Mouse (Mus musculus) lung, postnatal 0 days (tissue): ENCODE measurements around the gene Rrad. TPM values are rescaled to one million over a fixed set of nuclear protein-coding genes. Genes with fewer than 3 reads are reported as not detected.
A peak's percentile ranks its signal among the peaks of the same experiment; 100 is the strongest.

Experiments
- ATAC-seq: fragments of 200-750 bp; cut with Nextera tagmentation; 2 replicates; pipeline ENCODE4 v1.8.0; 2017; ENCODE audit warnings: moderate library complexity
- DNase-seq: peaks from one replicate; pipeline ENCODE4 v3.0.0-alpha.2; 2016; ENCODE audit warnings: low spot score
- H3K27ac ChIP-seq: fragments of 300-500 bp; sonication (generic); 2 replicates; pipeline ENCODE4 v1.5.1; 2014; ENCODE audit warnings: antibody characterized with exemption, mild to moderate bottlenecking, low read length, mixed read lengths
- H3K27me3 ChIP-seq: fragments of 300-500 bp; sonication (generic); replicated peaks from 2 replicates; pipeline ENCODE4 v1.6.1; 2014; ENCODE audit warnings: low read length, mixed read lengths; ENCODE audit not compliant: insufficient read depth
- H3K36me3 ChIP-seq: fragments of 300-500 bp; sonication (generic); 2 replicates; pipeline ENCODE4 v1.6.1; 2014; ENCODE audit warnings: low read length, mixed read lengths; ENCODE audit not compliant: insufficient read depth
- H3K4me1 ChIP-seq: fragments of 300-500 bp; sonication (generic); 2 replicates; pipeline ENCODE4 v1.6.1; 2014; ENCODE audit warnings: antibody characterized with exemption, low read depth, low read length, mixed read lengths; ENCODE audit not compliant: insufficient read depth
- H3K4me2 ChIP-seq: fragments of 300-500 bp; sonication (generic); replicated peaks from 2 replicates; pipeline ENCODE4 v1.6.1; 2014; ENCODE audit warnings: low read depth, mild to moderate bottlenecking, low read length, moderate library complexity, mixed read lengths
- H3K4me3 ChIP-seq: fragments of 300-500 bp; sonication (generic); 2 replicates; pipeline ENCODE4 v1.5.1; 2014; ENCODE audit warnings: low read depth, low read length
- H3K9ac ChIP-seq: fragments of 300-500 bp; sonication (generic); replicated peaks from 2 replicates; pipeline ENCODE4 v1.6.1; 2014; ENCODE audit warnings: low read depth, mild to moderate bottlenecking
- H3K9me3 ChIP-seq: fragments of 300-500 bp; sonication (generic); 2 replicates; pipeline ENCODE4 v1.6.1; 2016; ENCODE audit warnings: low read length, mixed read lengths
- CTCF ChIP-seq: IDR thresholded peaks from 2 replicates; pipeline ENCODE4 v1.5.1; 2016; ENCODE audit warnings: antibody characterized with exemption, mild to moderate bottlenecking
- EP300 ChIP-seq: IDR thresholded peaks from 2 replicates; pipeline ENCODE4 v1.6.1; 2016; ENCODE audit warnings: antibody characterized with exemption, mild to moderate bottlenecking, control low read depth
- WGBS: fragments of 180-500 bp; shearing (Covaris S2); extraction: QIAGEN DNeasy Blood & Tissue Kit; methylation state at CpG from one replicate; pipeline ENCODE4 v1.1.7; 2014; 5-methylcytosine and 5-hydroxymethylcytosine counted together
- polyA plus RNA-seq: library from polyadenylated mRNA; unstranded; fragments of >200 nt; fragmentation: Nextera tagmentation; extraction: Ambion mirVana; gene quantifications from 2 replicates; pipeline ENCODE4 v1.2.1, GENCODE M21; 2015

Gene Rrad
- polyA plus RNA-seq, 1 experiment from 2014 or later: 22.6 TPM

GRCm38 (mm10) chr8:104598496-104598895 is 32.6 kb downstream of the Rrad start:
- DNase-seq (no peak), ATAC-seq (no peak)
- H3K36me3 ChIP-seq: peaks cover 14% of the 10 kb centered on the region
- no peaks in the 10 kb centered on the region for H3K27me3 ChIP-seq
- no peaks in the 10 kb centered on the region for H3K9me3 ChIP-seq
- H3K27ac ChIP-seq: no peak overlapping the region
- 37% methylated on average over 6 of the region's 6 CpGs for WGBS
- H3K4me1 ChIP-seq: no peaks in the 10 kb centered on the region
- no peak overlapping the region for H3K4me3 ChIP-seq
- TF ChIP-seq EP300 (no peak), CTCF (no peak)
- H3K4me2 ChIP-seq: no peak overlapping the region
- H3K9ac ChIP-seq: no peak overlapping the region

GRCm38 (mm10) chr8:104597656-104598055 is 33.5 kb downstream of the Rrad start:
- H3K4me2 ChIP-seq: no peak overlapping the region
- no peak for TF ChIP-seq EP300
- no peak for TF ChIP-seq CTCF
- peaks cover 14% of the 10 kb centered on the region for H3K36me3 ChIP-seq
- H3K27ac ChIP-seq: no peak overlapping the region
- no peak overlapping the region for H3K9ac ChIP-seq
- DNase-seq (no peak), ATAC-seq (no peak)
- no peaks in the 10 kb centered on the region for H3K27me3 ChIP-seq
- H3K9me3 ChIP-seq: no peaks in the 10 kb centered on the region
- 70% methylated on average over 6 of the region's 6 CpGs for WGBS
- H3K4me3 ChIP-seq: no peak overlapping the region
- H3K4me1 ChIP-seq: no peaks in the 10 kb centered on the region

- peaks cover 14% of the 10 kb centered on the region for H3K36me3 ChIP-seq
- 79% methylated on average over 21 of the region's 21 CpGs for WGBS
- no peak for ATAC-seq
- H3K27ac ChIP-seq: no peak overlapping the region
- no peak for DNase-seq
- TF ChIP-seq CTCF (no peak), EP300 (no peak)
- H3K27me3 ChIP-seq: no peaks in the 10 kb centered on the region
- H3K4me1 ChIP-seq: peaks cover 4% of the 10 kb centered on the region; the same call in 1 of the 2 replicates
- H3K4me3 ChIP-seq: no peak overlapping the region
- no peak overlapping the region for H3K9ac ChIP-seq
- H3K9me3 ChIP-seq: no peaks in the 10 kb centered on the region
- H3K4me2 ChIP-seq: no peak overlapping the region
Observed at GRCm38 (mm10) chr8:104595773-104596536, 35.2 kb downstream of the Rrad start.

- Histone ChIP-seq H3K4me1 (peaks cover 7% of the 10 kb centered on the region; the same call in 1 of the 2 replicates), H3K36me3 (peaks cover 14% of the 10 kb centered on the region), H3K27me3 (no peaks in the 10 kb centered on the region), H3K4me2 (no peak overlapping the region), H3K27ac (no peak overlapping the region), H3K4me3 (no peak overlapping the region), H3K9ac (no peak overlapping the region), H3K9me3 (no peaks in the 10 kb centered on the region)
- TF ChIP-seq CTCF: no peak
- no peak for TF ChIP-seq EP300
- no peak for DNase-seq
- ATAC-seq: no peak
- 92% methylated on average over 19 of the region's 19 CpGs for WGBS
Observed at GRCm38 (mm10) chr8:104594611-104595362, 36.3 kb downstream of the Rrad start.

- no peak overlapping the region for H3K27ac ChIP-seq
- H3K9ac ChIP-seq: no peak overlapping the region
- no peak overlapping the region for H3K4me2 ChIP-seq
- no peaks in the 10 kb centered on the region for H3K27me3 ChIP-seq
- H3K36me3 ChIP-seq: peaks cover 14% of the 10 kb centered on the region
- peaks cover 7% of the 10 kb centered on the region; the same call in 1 of the 2 replicates for H3K4me1 ChIP-seq
- ATAC-seq (no peak), DNase-seq (peak; percentile 33)
- TF ChIP-seq CTCF (no peak), EP300 (no peak)
- no peaks in the 10 kb centered on the region for H3K9me3 ChIP-seq
- WGBS: 80% methylated on average over 31 of the region's 31 CpGs
- H3K4me3 ChIP-seq: no peak overlapping the region
Observed at GRCm38 (mm10) chr8:104593536-104594325, 37.4 kb downstream of the Rrad start.

GRCm38 (mm10) chr8:104592566-104592965 is 38.6 kb downstream of the Rrad start:
- H3K9ac ChIP-seq: no peak overlapping the region
- no peak for DNase-seq
- H3K4me3 ChIP-seq: no peak overlapping the region
- no peaks in the 10 kb centered on the region for H3K9me3 ChIP-seq
- H3K4me1 ChIP-seq: peaks cover 7% of the 10 kb centered on the region; the same call in 1 of the 2 replicates
- no peak overlapping the region for H3K27ac ChIP-seq
- H3K27me3 ChIP-seq: no peaks in the 10 kb centered on the region
- ATAC-seq: no peak
- H3K36me3 ChIP-seq: peaks cover 14% of the 10 kb centered on the region
- H3K4me2 ChIP-seq: no peak overlapping the region
- no peak for TF ChIP-seq CTCF
- TF ChIP-seq EP300: no peak
- WGBS: 53% methylated on average over 6 of the region's 6 CpGs
